Mouse (Mus musculus): ENCODE data around the gene Ei24. TPM values are rescaled to one million over a fixed set of nuclear protein-coding genes. Genes with fewer than 3 reads are reported as not detected.

Ei24 gene
- polyA plus RNA-seq (2014; fragmentation: Illumina TruSeq; extraction: RNeasy Lipid Tissue Mini Kit (QIAGEN cat#74804); ENCODE audit: low read depth, low replicate concordance): 219 TPM

GRCm38 (mm10) chr9:36796781-36797555, at the start of gene Ei24:
Ei24 (minus strand) TSS chr9:36797393.

GRCm38 (mm10) chr9:36821644-36822000, 24.4 kb upstream of the Ei24 start, which contains the start of gene Fez1:
Fez1 (plus strand) TSS chr9:36821864.

DNA sequence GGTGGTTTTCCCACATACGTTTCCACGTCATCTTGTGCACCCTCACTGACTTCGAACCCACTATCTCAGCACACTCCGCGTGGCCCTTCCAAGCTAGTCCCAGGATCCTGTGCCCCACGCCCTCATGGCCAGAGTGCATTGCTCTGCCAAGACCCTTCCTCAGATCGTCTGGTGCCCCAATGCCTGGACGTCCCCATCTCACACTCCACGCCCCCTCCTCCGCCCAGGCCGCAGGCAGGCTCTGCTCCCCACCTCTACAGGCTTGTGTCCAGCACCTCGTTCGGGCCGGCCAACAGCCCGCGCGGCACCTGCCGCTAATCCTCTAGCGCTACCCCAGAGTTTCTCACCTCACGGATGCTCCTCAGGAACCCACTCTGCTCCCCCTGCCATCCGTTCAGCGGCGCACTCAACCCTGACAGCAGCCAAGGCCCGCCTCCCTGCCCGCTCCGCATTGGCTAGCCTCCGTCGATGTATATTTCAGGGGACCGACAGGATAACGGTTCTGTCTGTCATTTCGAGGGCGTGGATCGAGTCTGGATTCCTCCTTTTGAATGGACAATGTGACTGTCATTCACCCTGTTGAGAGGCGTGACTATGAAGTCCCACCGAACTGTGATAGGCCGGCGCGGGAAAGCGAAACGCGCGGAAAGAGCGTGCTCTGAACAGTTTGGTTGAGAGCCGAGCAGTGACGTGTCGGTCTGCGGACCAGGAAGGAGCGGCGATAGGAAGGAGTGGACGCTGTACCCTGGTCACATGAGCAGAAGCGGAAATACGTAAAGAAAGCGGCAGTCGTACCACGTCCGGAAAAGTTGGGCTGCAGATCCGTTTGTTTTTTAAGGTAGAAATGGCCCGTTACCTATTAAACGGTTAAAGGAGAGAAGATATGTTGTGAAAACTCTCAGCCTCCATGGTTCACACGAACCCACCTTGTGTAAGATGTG, 29.7 kb downstream of the Ei24 start, which contains the start of gene Stt3a:
Gene Stt3a, minus strand, starts transcription at position 477 of the 941 bp plus-strand sequence.

Other genes starting within 250 kb of the Ei24 start
- not detected for gene Gm17689, start 214.8 kb downstream of the Ei24 start, polyA plus RNA-seq (2014; fragmentation: Illumina TruSeq; extraction: RNeasy Lipid Tissue Mini Kit (QIAGEN cat#74804); ENCODE audit: low read depth, low replicate concordance)
- gene A630095E13Rik, start 154.0 kb downstream of the Ei24 start, polyA plus RNA-seq (2014; fragmentation: Illumina TruSeq; extraction: RNeasy Lipid Tissue Mini Kit (QIAGEN cat#74804); ENCODE audit: low read depth, low replicate concordance): not detected
- gene Acrv1, start 104.2 kb downstream of the Ei24 start, polyA plus RNA-seq (2014; fragmentation: Illumina TruSeq; extraction: RNeasy Lipid Tissue Mini Kit (QIAGEN cat#74804); ENCODE audit: low read depth, low replicate concordance): not detected
- gene Chek1, start 70.3 kb downstream of the Ei24 start, polyA plus RNA-seq (2014; fragmentation: Illumina TruSeq; extraction: RNeasy Lipid Tissue Mini Kit (QIAGEN cat#74804); ENCODE audit: low read depth, low replicate concordance): 23.3 TPM
- 331 TPM for gene Stt3a, start 29.7 kb downstream of the Ei24 start, polyA plus RNA-seq (2014; fragmentation: Illumina TruSeq; extraction: RNeasy Lipid Tissue Mini Kit (QIAGEN cat#74804); ENCODE audit: low read depth, low replicate concordance)
- 5.2 TPM for gene Fez1, start 24.5 kb upstream of the Ei24 start, polyA plus RNA-seq (2014; fragmentation: Illumina TruSeq; extraction: RNeasy Lipid Tissue Mini Kit (QIAGEN cat#74804); ENCODE audit: low read depth, low replicate concordance)